Mouse (Mus musculus): ENCODE results near the gene Cks2. TPM values are rescaled to one million over a fixed set of nuclear protein-coding genes. Genes with fewer than 3 reads are reported as not detected.
"Not testable (repeated sequence)": the region's sequence is repeated elsewhere in the genome, so short reads cannot be mapped to it uniquely, and the experiment has no call there.

Cks2 gene
- polyA plus RNA-seq, 1 experiment: 258 TPM

DNA sequence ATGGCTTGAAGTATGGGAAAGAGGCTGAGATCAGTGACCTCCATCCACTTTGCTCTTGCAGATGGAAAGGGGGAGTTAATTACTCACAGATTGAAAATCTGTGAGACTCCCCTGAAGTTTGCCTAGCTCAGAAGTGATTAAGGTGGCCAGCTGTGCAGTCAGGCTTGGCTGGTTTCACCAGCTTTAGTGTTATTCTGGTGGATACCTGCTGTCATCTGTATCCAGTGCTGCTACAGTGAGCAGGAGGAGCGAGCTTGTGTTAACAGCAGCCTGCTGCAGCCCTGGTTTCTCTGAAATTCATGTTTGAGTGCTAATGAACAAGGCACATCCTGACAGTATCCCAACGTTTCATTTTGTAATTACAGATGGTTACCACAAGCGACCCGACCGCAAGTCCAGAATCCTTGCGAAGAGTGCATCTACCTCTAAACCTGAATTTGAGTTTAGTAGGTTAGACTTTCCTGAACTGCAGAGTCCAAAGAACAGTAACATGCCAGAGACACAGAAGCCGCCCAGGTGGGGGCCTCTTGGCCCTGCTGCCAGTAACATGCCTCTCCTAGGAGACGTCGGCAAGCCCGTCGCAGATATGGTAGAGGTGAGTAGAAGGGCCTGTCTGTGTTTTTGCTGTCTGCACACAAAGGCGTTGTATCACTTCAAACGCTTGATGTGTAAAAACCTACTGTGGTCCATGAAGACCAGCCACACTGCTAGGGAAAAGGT, 11.6 kb downstream of the Cks2 start:
- 92% methylated on average over 13 of the region's 13 CpGs for WGBS
- Histone ChIP-seq H3K4me1 (ENCODE audit: control insufficient read depth, insufficient read depth, low read length) (peaks cover 2% of the 10 kb centered on the region), H3K27ac (ENCODE audit: control insufficient read depth, insufficient read depth, low read depth, low read length, poor library complexity) (no peak overlapping the region), H3K4me3 (replicated peaks; ENCODE audit: control insufficient read depth, low read depth, low read length) (no peak overlapping the region)
- TF ChIP-seq POLR2A (IDR thresholded peaks at IDR 0.05; ENCODE audit: borderline replicate concordance, control insufficient read depth, low read depth, low read length) (no peak), CTCF (IDR thresholded peaks at IDR 0.05; ENCODE audit: control insufficient read depth, insufficient read depth, low read length) (no peak)

- Histone ChIP-seq H3K4me3 (replicated peaks; ENCODE audit: control insufficient read depth, low read depth, low read length) (no peak overlapping the region), H3K27ac (ENCODE audit: control insufficient read depth, insufficient read depth, low read depth, low read length, poor library complexity) (no peak overlapping the region), H3K4me1 (ENCODE audit: control insufficient read depth, insufficient read depth, low read length) (no peaks in the 10 kb centered on the region)
- 44% methylated on average over 3 of the region's 3 CpGs for WGBS
- no peak for TF ChIP-seq CTCF (IDR thresholded peaks at IDR 0.05; ENCODE audit: control insufficient read depth, insufficient read depth, low read length)
- no peak for TF ChIP-seq POLR2A (IDR thresholded peaks at IDR 0.05; ENCODE audit: borderline replicate concordance, control insufficient read depth, low read depth, low read length)
These were observed 13.1 kb downstream of the Cks2 start for GRCm38 (mm10) chr13:51658094-51658493.

DNA sequence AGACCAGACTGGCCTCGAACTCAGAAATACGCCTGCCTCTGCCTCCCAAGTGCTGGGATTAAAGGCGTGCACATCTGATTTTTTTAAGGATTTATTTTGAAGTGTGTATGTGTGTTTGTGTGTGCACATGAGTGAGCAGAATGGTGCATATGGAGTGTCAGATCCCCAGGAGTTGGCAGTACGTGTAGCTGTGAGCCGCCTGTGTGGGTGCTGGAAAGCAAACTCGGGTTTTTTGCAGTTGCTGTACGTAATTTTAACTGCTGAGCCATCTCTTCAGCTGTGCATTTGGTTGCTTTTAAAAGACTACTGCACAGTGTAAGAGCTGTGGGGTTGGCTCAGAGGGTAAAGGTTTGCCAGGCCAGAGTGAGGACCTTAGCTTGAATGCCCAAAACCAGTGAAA, 14.5 kb downstream of the Cks2 start:
- 94% methylated on average over 7 of the region's 7 CpGs for WGBS
- no peak for TF ChIP-seq POLR2A (IDR thresholded peaks at IDR 0.05; ENCODE audit: borderline replicate concordance, control insufficient read depth, low read depth, low read length)
- TF ChIP-seq CTCF (IDR thresholded peaks at IDR 0.05; ENCODE audit: control insufficient read depth, insufficient read depth, low read length): no peak
- H3K4me3 ChIP-seq (replicated peaks; ENCODE audit: control insufficient read depth, low read depth, low read length): no peak overlapping the region

GRCm38 (mm10) chr13:51663561-51663960, 18.5 kb downstream of the Cks2 start:
- 92% methylated on average over 2 of the region's 2 CpGs for WGBS
- no peaks in the 10 kb centered on the region for H3K4me1 ChIP-seq (ENCODE audit: control insufficient read depth, insufficient read depth, low read length)

More for the DNA sequence above, 14.5 kb downstream of the Cks2 start:
- Histone ChIP-seq H3K27ac (ENCODE audit: control insufficient read depth, insufficient read depth, low read depth, low read length, poor library complexity) (no peak overlapping the region), H3K4me1 (ENCODE audit: control insufficient read depth, insufficient read depth, low read length) (no peaks in the 10 kb centered on the region)

DNA sequence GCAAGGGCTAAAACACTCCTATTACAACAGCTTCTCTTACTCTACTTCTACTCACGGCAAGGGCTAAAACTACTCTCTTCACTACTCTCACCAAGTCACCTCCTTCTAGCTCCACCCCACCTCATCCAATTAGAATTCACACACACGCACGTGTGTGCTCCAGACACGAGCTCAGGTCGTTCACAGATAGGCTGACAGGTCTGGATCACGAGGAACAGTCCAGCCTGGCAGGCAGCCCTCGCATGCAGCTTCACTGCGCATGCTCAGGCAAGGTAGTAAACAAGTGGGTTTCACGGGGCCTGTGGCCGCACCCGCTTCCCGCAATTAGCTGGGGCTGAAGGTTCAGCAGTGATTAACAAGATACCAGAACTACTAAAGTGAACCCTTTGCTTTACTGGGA, 23.2 kb downstream of the Cks2 start:
- H3K27ac ChIP-seq (ENCODE audit: control insufficient read depth, insufficient read depth, low read depth, low read length, poor library complexity); H3K4me3 ChIP-seq (replicated peaks; ENCODE audit: control insufficient read depth, low read depth, low read length); H3K4me1 ChIP-seq (ENCODE audit: control insufficient read depth, insufficient read depth, low read length): not testable (repeated sequence)
- 88% methylated on average over 12 of the region's 12 CpGs for WGBS

More at GRCm38 (mm10) chr13:51663561-51663960, 18.5 kb downstream of the Cks2 start:
- Histone ChIP-seq H3K4me3 (replicated peaks; ENCODE audit: control insufficient read depth, low read depth, low read length) (no peak overlapping the region), H3K27ac (ENCODE audit: control insufficient read depth, insufficient read depth, low read depth, low read length, poor library complexity) (no peak overlapping the region)
- no peak for TF ChIP-seq POLR2A (IDR thresholded peaks at IDR 0.05; ENCODE audit: borderline replicate concordance, control insufficient read depth, low read depth, low read length)
- TF ChIP-seq CTCF (IDR thresholded peaks at IDR 0.05; ENCODE audit: control insufficient read depth, insufficient read depth, low read length): no peak

DNA sequence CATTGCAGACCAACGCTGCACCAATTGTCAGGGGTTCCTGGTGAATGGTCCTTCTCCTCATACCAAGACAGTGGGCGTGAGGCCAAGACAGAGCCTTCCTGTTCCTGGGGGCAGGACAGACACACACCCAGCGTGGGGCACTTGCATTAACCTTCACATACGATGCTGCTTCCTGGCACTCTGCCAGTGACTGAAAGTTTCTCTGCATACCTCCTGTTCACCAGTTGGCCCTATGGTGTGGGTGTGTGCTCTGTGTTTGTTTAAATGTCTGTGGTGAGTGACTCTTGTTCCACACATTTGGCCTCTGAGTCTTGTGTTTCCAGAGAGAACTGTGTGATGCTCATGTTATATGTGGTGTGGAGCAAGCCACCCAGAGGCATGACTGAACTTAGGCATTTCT, 31.6 kb downstream of the Cks2 start:
- H3K4me3 ChIP-seq (replicated peaks; ENCODE audit: control insufficient read depth, low read depth, low read length): no peak overlapping the region
- H3K27ac ChIP-seq (ENCODE audit: control insufficient read depth, insufficient read depth, low read depth, low read length, poor library complexity): no peak overlapping the region
- no peaks in the 10 kb centered on the region for H3K4me1 ChIP-seq (ENCODE audit: control insufficient read depth, insufficient read depth, low read length)
- TF ChIP-seq CTCF (IDR thresholded peaks at IDR 0.05; ENCODE audit: control insufficient read depth, insufficient read depth, low read length): no peak
- TF ChIP-seq POLR2A (IDR thresholded peaks at IDR 0.05; ENCODE audit: borderline replicate concordance, control insufficient read depth, low read depth, low read length): no peak
- 78% methylated on average over 4 of the region's 4 CpGs for WGBS

DNA sequence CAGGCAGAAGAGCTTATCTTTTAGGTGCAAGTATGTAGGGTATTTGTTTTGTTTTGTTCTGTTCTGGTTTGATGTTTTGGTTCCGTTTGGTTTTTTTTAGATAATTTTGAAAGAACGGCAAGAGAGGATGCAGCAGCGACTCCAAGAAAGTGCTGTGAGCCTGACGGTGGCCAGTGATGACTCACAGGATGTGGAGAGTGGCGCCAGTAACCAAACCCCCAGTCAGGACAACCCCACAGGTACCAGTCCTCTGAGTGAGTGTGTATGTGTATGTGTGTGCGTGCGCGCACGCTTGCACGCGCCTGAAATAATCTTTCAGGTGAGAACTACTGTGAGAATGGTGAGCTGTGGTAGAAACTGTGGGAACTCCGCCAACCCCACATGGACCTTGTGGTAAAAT, 32.0 kb downstream of the Cks2 start:
- no peak for TF ChIP-seq POLR2A (IDR thresholded peaks at IDR 0.05; ENCODE audit: borderline replicate concordance, control insufficient read depth, low read depth, low read length)
- no peak for TF ChIP-seq CTCF (IDR thresholded peaks at IDR 0.05; ENCODE audit: control insufficient read depth, insufficient read depth, low read length)
- Histone ChIP-seq H3K27ac (ENCODE audit: control insufficient read depth, insufficient read depth, low read depth, low read length, poor library complexity) (no peak overlapping the region), H3K4me1 (ENCODE audit: control insufficient read depth, insufficient read depth, low read length) (no peaks in the 10 kb centered on the region), H3K4me3 (replicated peaks; ENCODE audit: control insufficient read depth, low read depth, low read length) (no peak overlapping the region)
- 72% methylated on average over 12 of the region's 12 CpGs for WGBS

DNA sequence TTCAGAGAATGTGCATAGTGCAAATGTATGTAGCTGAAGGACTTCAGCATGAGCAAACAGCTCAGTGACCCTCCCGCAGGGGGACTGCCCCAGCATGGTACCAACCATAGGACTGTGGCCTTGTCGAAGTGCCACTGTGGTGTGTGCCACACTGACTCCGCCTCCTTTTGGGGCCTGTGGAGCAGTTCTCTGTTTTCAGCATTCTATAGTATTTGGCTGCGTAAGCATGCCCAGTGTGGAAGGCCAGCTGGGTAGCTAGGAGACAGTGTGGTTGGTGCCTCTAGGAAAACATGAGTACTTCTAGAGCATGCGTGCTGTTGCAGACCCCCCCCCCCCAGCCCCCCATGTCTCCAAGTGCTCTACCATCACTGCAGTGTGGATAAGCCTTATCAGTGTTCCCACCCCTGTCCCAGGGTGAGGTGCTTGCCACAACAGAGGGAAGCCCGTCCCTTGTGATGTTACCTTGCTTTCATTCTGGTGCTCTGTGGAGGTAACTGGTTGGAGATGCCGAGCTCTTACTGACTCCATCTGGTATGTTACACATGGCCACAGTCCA, 32.7 kb downstream of the Cks2 start:
- 74% methylated on average over 7 of the region's 7 CpGs for WGBS
- Histone ChIP-seq H3K4me1 (ENCODE audit: control insufficient read depth, insufficient read depth, low read length) (no peaks in the 10 kb centered on the region), H3K27ac (ENCODE audit: control insufficient read depth, insufficient read depth, low read depth, low read length, poor library complexity) (no peak overlapping the region), H3K4me3 (replicated peaks; ENCODE audit: control insufficient read depth, low read depth, low read length) (no peak overlapping the region)
- TF ChIP-seq POLR2A (IDR thresholded peaks at IDR 0.05; ENCODE audit: borderline replicate concordance, control insufficient read depth, low read depth, low read length) (no peak), CTCF (IDR thresholded peaks at IDR 0.05; ENCODE audit: control insufficient read depth, insufficient read depth, low read length) (no peak)

GRCm38 (mm10) chr13:51678687-51679086, 33.7 kb downstream of the Cks2 start:
- Histone ChIP-seq H3K27ac (ENCODE audit: control insufficient read depth, insufficient read depth, low read depth, low read length, poor library complexity) (no peak overlapping the region), H3K4me3 (replicated peaks; ENCODE audit: control insufficient read depth, low read depth, low read length) (no peak overlapping the region), H3K4me1 (ENCODE audit: control insufficient read depth, insufficient read depth, low read length) (no peaks in the 10 kb centered on the region)
- TF ChIP-seq POLR2A (IDR thresholded peaks at IDR 0.05; ENCODE audit: borderline replicate concordance, control insufficient read depth, low read depth, low read length): no peak
- TF ChIP-seq CTCF (IDR thresholded peaks at IDR 0.05; ENCODE audit: control insufficient read depth, insufficient read depth, low read length): no peak
- WGBS: 90% methylated on average over 6 of the region's 6 CpGs

Measured in bone marrow, adult 2 months (tissue).